Mouse (Mus musculus) liver, embryonic 14.5 days (tissue): ENCODE measurements at regions not wholly inside any gene's neighbourhood (a gene's known extent, or its start where the extent isn't known, plus 50 kb on each side); places are given as distances from the start of the nearest gene placed in this dataset.

ENCODE experiments used
- ATAC-seq: fragments of 200-750 bp; cut with Nextera tagmentation; 2 replicates; pipeline ENCODE4 v1.8.0; 2017; ENCODE audit warnings: moderate number of reproducible peaks, mild to moderate bottlenecking, moderate library complexity; ENCODE audit not compliant: insufficient read depth
- DNase-seq, 3 experiments: peaks; one replicate each; pipeline ENCODE4 v3.0.0-alpha.2; 2012 to 2013; ENCODE audit warnings: low read depth in 3 of 3, low spot score in 3 of 3
- H3K27ac ChIP-seq: fragments of 300-500 bp; sonication (generic); 2 replicates; pipeline ENCODE4 v1.5.1; 2014; ENCODE audit warnings: moderate library complexity, mild to moderate bottlenecking, control low read depth, inconsistent platforms
- H3K27me3 ChIP-seq: fragments of 300-500 bp; sonication (generic); 2 replicates; pipeline ENCODE4 v1.6.1; 2014; ENCODE audit warnings: mild to moderate bottlenecking, low read length, moderate library complexity; ENCODE audit not compliant: control insufficient read depth, insufficient read depth
- H3K36me3 ChIP-seq: fragments of 300-500 bp; sonication (generic); replicated peaks from 2 replicates; pipeline ENCODE4 v1.6.1; 2014; ENCODE audit warnings: low read depth; ENCODE audit not compliant: control insufficient read depth, insufficient read depth
- H3K4me1 ChIP-seq, 2 experiments: fragments of 200-500 bp in 1 of 2; fragments of 300-500 bp in 1 of 2; sonication (generic) in 1 of 2; replicated peaks; 2 replicates each; pipeline ENCODE4 v1.6.1; 2012 to 2014; ENCODE audit warnings: antibody characterized with exemption in 1 of 2, inconsistent platforms in 1 of 2, low read length in 1 of 2; ENCODE audit not compliant: control insufficient read depth in 2 of 2, insufficient read depth in 2 of 2
- H3K4me2 ChIP-seq: fragments of 300-500 bp; sonication (generic); 2 replicates; pipeline ENCODE4 v1.6.1; 2014; ENCODE audit warnings: low read depth, mild to moderate bottlenecking, control low read depth, moderate library complexity
- H3K4me3 ChIP-seq, 2 experiments: fragments of 200-500 bp in 1 of 2; fragments of 300-500 bp in 1 of 2; sonication (generic) in 1 of 2; 2 replicates each; pipeline ENCODE4 v1.5.1; 2012 to 2014; ENCODE audit warnings: low read depth in 2 of 2, low read length in 2 of 2, mild to moderate bottlenecking in 2 of 2, control low read depth in 1 of 2, inconsistent platforms in 1 of 2, moderate library complexity in 1 of 2; ENCODE audit not compliant: insufficient read depth in 1 of 2
- H3K9ac ChIP-seq: fragments of 300-500 bp; sonication (generic); replicated peaks from 2 replicates; pipeline ENCODE4 v1.6.1; 2014; ENCODE audit warnings: mild to moderate bottlenecking, control low read depth, moderate library complexity
- H3K9me3 ChIP-seq: fragments of 300-500 bp; sonication (generic); 2 replicates; pipeline ENCODE4 v1.6.1; 2016; ENCODE audit warnings: low read length, mixed read lengths; ENCODE audit not compliant: control insufficient read depth
- CTCF ChIP-seq: IDR thresholded peaks from 2 replicates; pipeline ENCODE4 v1.5.1; 2016; ENCODE audit warnings: antibody characterized with exemption, low read depth, control low read depth
- EP300 ChIP-seq: IDR thresholded peaks from 2 replicates; pipeline ENCODE4 v1.6.1; 2016; ENCODE audit warnings: antibody characterized with exemption, low read depth
- WGBS: fragments of 180-500 bp; shearing (Covaris S2); extraction: QIAGEN DNeasy Blood & Tissue Kit; methylation state at CpG from one replicate; pipeline ENCODE4 v1.1.7; 2014; ENCODE audit not compliant: insufficient replicate concordance; 5-methylcytosine and 5-hydroxymethylcytosine counted together

- Histone ChIP-seq H3K27ac (no peak overlapping the region), H3K36me3 (no peaks in the 10 kb centered on the region), H3K4me2 (no peak overlapping the region), H3K4me3 (no peak overlapping the region), H3K4me1 (no peaks in the 10 kb centered on the region), H3K9me3 (no peaks in the 10 kb centered on the region), H3K27me3 (no peaks in the 10 kb centered on the region), H3K9ac (no peak overlapping the region)
- TF ChIP-seq CTCF (peak; percentile 43; the same call in 1 of the 2 replicates), EP300 (no peak)
- ATAC-seq = no peak
- DNase-seq = peak in 2 of 3 experiments; percentile 4 to 7
- 4% methylated on average over 3 of the region's 3 CpGs for WGBS
Observed at GRCm38 (mm10) chr6:121560852-121561251, 74.3 kb upstream of the A2m start.

- Histone ChIP-seq H3K9ac (no peak overlapping the region), H3K27me3 (no peaks in the 10 kb centered on the region), H3K4me1 (no peaks in the 10 kb centered on the region), H3K36me3 (no peaks in the 10 kb centered on the region), H3K27ac (no peak overlapping the region), H3K4me3 (no peak overlapping the region), H3K4me2 (no peak overlapping the region), H3K9me3 (no peaks in the 10 kb centered on the region)
- DNase-seq (no peak), ATAC-seq (no peak)
- WGBS = 38% methylated on average over 1 of the region's 1 CpGs
- no peak for TF ChIP-seq EP300
- TF ChIP-seq CTCF = no peak
Observed at GRCm38 (mm10) chr6:121560393-121560793, 74.8 kb upstream of the A2m start.

GRCm38 (mm10) chr6:121556481-121556880, 78.7 kb upstream of the A2m start:
- WGBS = 8% methylated on average over 3 of the region's 3 CpGs
- no peak overlapping the region for H3K4me3 ChIP-seq
- ATAC-seq (no peak), DNase-seq (peak in 1 of 3 experiments; percentile 3)
- H3K9ac ChIP-seq = no peak overlapping the region
- no peaks in the 10 kb centered on the region for H3K4me1 ChIP-seq
- H3K27ac ChIP-seq = no peak overlapping the region
- no peaks in the 10 kb centered on the region for H3K27me3 ChIP-seq
- TF ChIP-seq CTCF = peak; percentile 39; the same call in 1 of the 2 replicates
- no peak for TF ChIP-seq EP300
- no peak overlapping the region for H3K4me2 ChIP-seq
- H3K9me3 ChIP-seq = no peaks in the 10 kb centered on the region
- H3K36me3 ChIP-seq = no peaks in the 10 kb centered on the region

GRCm38 (mm10) chr6:121553501-121554132, 80.1 kb upstream of the Iqsec3 start:
- DNase-seq (no peak), ATAC-seq (no peak)
- WGBS = 58% methylated on average over 2 of the region's 2 CpGs
- Histone ChIP-seq H3K4me2 (no peak overlapping the region), H3K9me3 (no peaks in the 10 kb centered on the region), H3K27ac (no peak overlapping the region), H3K9ac (no peak overlapping the region), H3K27me3 (no peaks in the 10 kb centered on the region), H3K4me1 (no peaks in the 10 kb centered on the region), H3K36me3 (no peaks in the 10 kb centered on the region), H3K4me3 (no peak overlapping the region)
- TF ChIP-seq EP300 = no peak
- TF ChIP-seq CTCF = no peak

- no peak overlapping the region for H3K27ac ChIP-seq
- no peaks in the 10 kb centered on the region for H3K4me1 ChIP-seq
- no peaks in the 10 kb centered on the region for H3K27me3 ChIP-seq
- no peak overlapping the region for H3K9ac ChIP-seq
- no peaks in the 10 kb centered on the region for H3K36me3 ChIP-seq
- ATAC-seq (no peak), DNase-seq (no peak)
- WGBS = 57% methylated on average over 7 of the region's 7 CpGs
- H3K4me2 ChIP-seq = no peak overlapping the region
- TF ChIP-seq CTCF (no peak), EP300 (no peak)
- H3K4me3 ChIP-seq = no peak overlapping the region
- no peaks in the 10 kb centered on the region for H3K9me3 ChIP-seq
Observed at GRCm38 (mm10) chr6:121533521-121533920, 60.0 kb upstream of the Iqsec3 start.
